Mouse (Mus musculus): ENCODE results near the gene Pmepa1. TPM values are rescaled to one million over a fixed set of nuclear protein-coding genes. Genes with fewer than 3 reads are reported as not detected.

Pmepa1 gene
- polyA plus RNA-seq, 1 experiment from 2014 or later: 1.2 TPM

- H3K9me3 ChIP-seq (ENCODE audit: control insufficient read depth, low read length): no peaks in the 10 kb centered on the region
- DNase-seq (ENCODE audit: low spot score) (no peak), ATAC-seq (replicated peaks; ENCODE audit: low FRiP score) (no peak)
- H3K27ac ChIP-seq (ENCODE audit: low read depth, low read length): no peak overlapping the region
- H3K9ac ChIP-seq (ENCODE audit: low read depth, low read length): no peak overlapping the region
- peaks cover 4% of the 10 kb centered on the region; the same call in 1 of the 2 replicates for H3K27me3 ChIP-seq (replicated peaks; ENCODE audit: control insufficient read depth, insufficient read depth, low read length)
- 66% methylated on average over 28 of the region's 28 CpGs for WGBS
- no peaks in the 10 kb centered on the region for H3K4me1 ChIP-seq (replicated peaks; ENCODE audit: control insufficient read depth, insufficient read depth, low read length)
- no peak overlapping the region for H3K4me2 ChIP-seq
- H3K36me3 ChIP-seq (ENCODE audit: control insufficient read depth, insufficient read depth, low read length): no peaks in the 10 kb centered on the region
- H3K4me3 ChIP-seq (ENCODE audit: low read depth, low read length): no peak overlapping the region
Measured at GRCm38 (mm10) chr2:173300663-173301630, 24.6 kb upstream of the Pmepa1 start.

- no peaks in the 10 kb centered on the region for H3K4me1 ChIP-seq (replicated peaks; ENCODE audit: control insufficient read depth, insufficient read depth, low read length)
- WGBS: 83% methylated on average over 9 of the region's 9 CpGs
- ATAC-seq (replicated peaks; ENCODE audit: low FRiP score): no peak
- H3K4me2 ChIP-seq: no peak overlapping the region
- H3K27me3 ChIP-seq (replicated peaks; ENCODE audit: control insufficient read depth, insufficient read depth, low read length): no peaks in the 10 kb centered on the region
- H3K9ac ChIP-seq (ENCODE audit: low read depth, low read length): no peak overlapping the region
- no peak for DNase-seq (ENCODE audit: low spot score)
- H3K36me3 ChIP-seq (ENCODE audit: control insufficient read depth, insufficient read depth, low read length): no peaks in the 10 kb centered on the region
- H3K9me3 ChIP-seq (ENCODE audit: control insufficient read depth, low read length): no peaks in the 10 kb centered on the region
- no peak overlapping the region for H3K27ac ChIP-seq (ENCODE audit: low read depth, low read length)
- H3K4me3 ChIP-seq (ENCODE audit: low read depth, low read length): no peak overlapping the region
Measured at GRCm38 (mm10) chr2:173296408-173296807, 20.1 kb upstream of the Pmepa1 start.

- H3K4me2 ChIP-seq: no peak overlapping the region
- H3K9ac ChIP-seq (ENCODE audit: low read depth, low read length): no peak overlapping the region
- H3K9me3 ChIP-seq (ENCODE audit: control insufficient read depth, low read length): no peaks in the 10 kb centered on the region
- no peaks in the 10 kb centered on the region for H3K4me1 ChIP-seq (replicated peaks; ENCODE audit: control insufficient read depth, insufficient read depth, low read length)
- H3K27ac ChIP-seq (ENCODE audit: low read depth, low read length): no peak overlapping the region
- no peak overlapping the region for H3K4me3 ChIP-seq (ENCODE audit: low read depth, low read length)
- DNase-seq (ENCODE audit: low spot score) (no peak), ATAC-seq (replicated peaks; ENCODE audit: low FRiP score) (no peak)
- H3K36me3 ChIP-seq (ENCODE audit: control insufficient read depth, insufficient read depth, low read length): no peaks in the 10 kb centered on the region
- 66% methylated on average over 6 of the region's 6 CpGs for WGBS
- H3K27me3 ChIP-seq (replicated peaks; ENCODE audit: control insufficient read depth, insufficient read depth, low read length): no peaks in the 10 kb centered on the region
Measured at GRCm38 (mm10) chr2:173293042-173293441, 16.7 kb upstream of the Pmepa1 start.

- Histone ChIP-seq H3K4me1 (replicated peaks; ENCODE audit: control insufficient read depth, insufficient read depth, low read length) (no peaks in the 10 kb centered on the region), H3K4me2 (no peak overlapping the region), H3K9ac (ENCODE audit: low read depth, low read length) (no peak overlapping the region), H3K9me3 (ENCODE audit: control insufficient read depth, low read length) (no peaks in the 10 kb centered on the region), H3K4me3 (ENCODE audit: low read depth, low read length) (no peak overlapping the region), H3K36me3 (ENCODE audit: control insufficient read depth, insufficient read depth, low read length) (no peaks in the 10 kb centered on the region), H3K27ac (ENCODE audit: low read depth, low read length) (no peak overlapping the region), H3K27me3 (replicated peaks; ENCODE audit: control insufficient read depth, insufficient read depth, low read length) (no peaks in the 10 kb centered on the region)
- DNase-seq (ENCODE audit: low spot score) (no peak), ATAC-seq (replicated peaks; ENCODE audit: low FRiP score) (no peak)
- 85% methylated on average over 2 of the region's 2 CpGs for whole genome bisulfite sequencing
Measured at GRCm38 (mm10) chr2:173292551-173292950, 16.2 kb upstream of the Pmepa1 start.

GRCm38 (mm10) chr2:173290981-173291380, 14.6 kb upstream of the Pmepa1 start:
- ATAC-seq (replicated peaks; ENCODE audit: low FRiP score): no peak
- Histone ChIP-seq H3K4me3 (ENCODE audit: low read depth, low read length) (no peak overlapping the region), H3K9ac (ENCODE audit: low read depth, low read length) (no peak overlapping the region), H3K4me1 (replicated peaks; ENCODE audit: control insufficient read depth, insufficient read depth, low read length) (no peaks in the 10 kb centered on the region), H3K9me3 (ENCODE audit: control insufficient read depth, low read length) (no peaks in the 10 kb centered on the region), H3K27me3 (replicated peaks; ENCODE audit: control insufficient read depth, insufficient read depth, low read length) (no peaks in the 10 kb centered on the region), H3K4me2 (no peak overlapping the region), H3K27ac (ENCODE audit: low read depth, low read length) (no peak overlapping the region), H3K36me3 (ENCODE audit: control insufficient read depth, insufficient read depth, low read length) (no peaks in the 10 kb centered on the region)
- no peak for DNase-seq (ENCODE audit: low spot score)
- 89% methylated on average over 11 of the region's 11 CpGs for WGBS

- DNase-seq (ENCODE audit: low spot score): no peak
- Histone ChIP-seq H3K9me3 (ENCODE audit: control insufficient read depth, low read length) (no peaks in the 10 kb centered on the region), H3K27me3 (replicated peaks; ENCODE audit: control insufficient read depth, insufficient read depth, low read length) (no peaks in the 10 kb centered on the region), H3K27ac (ENCODE audit: low read depth, low read length) (no peak overlapping the region), H3K36me3 (ENCODE audit: control insufficient read depth, insufficient read depth, low read length) (no peaks in the 10 kb centered on the region), H3K4me2 (no peak overlapping the region), H3K9ac (ENCODE audit: low read depth, low read length) (no peak overlapping the region), H3K4me1 (replicated peaks; ENCODE audit: control insufficient read depth, insufficient read depth, low read length) (no peaks in the 10 kb centered on the region), H3K4me3 (ENCODE audit: low read depth, low read length) (no peak overlapping the region)
- ATAC-seq (replicated peaks; ENCODE audit: low FRiP score): no peak
- 54% methylated on average over 3 of the region's 3 CpGs for WGBS
Measured at GRCm38 (mm10) chr2:173289928-173290327, 13.6 kb upstream of the Pmepa1 start.

- DNase-seq (ENCODE audit: low spot score) (no peak), ATAC-seq (replicated peaks; ENCODE audit: low FRiP score) (no peak)
- H3K9me3 ChIP-seq (ENCODE audit: control insufficient read depth, low read length): no peaks in the 10 kb centered on the region
- WGBS: 82% methylated on average over 12 of the region's 12 CpGs
- no peaks in the 10 kb centered on the region for H3K36me3 ChIP-seq (ENCODE audit: control insufficient read depth, insufficient read depth, low read length)
- H3K9ac ChIP-seq (ENCODE audit: low read depth, low read length): no peak overlapping the region
- H3K4me2 ChIP-seq: no peak overlapping the region
- H3K27me3 ChIP-seq (replicated peaks; ENCODE audit: control insufficient read depth, insufficient read depth, low read length): no peaks in the 10 kb centered on the region
- no peaks in the 10 kb centered on the region for H3K4me1 ChIP-seq (replicated peaks; ENCODE audit: control insufficient read depth, insufficient read depth, low read length)
- no peak overlapping the region for H3K4me3 ChIP-seq (ENCODE audit: low read depth, low read length)
- H3K27ac ChIP-seq (ENCODE audit: low read depth, low read length): no peak overlapping the region
Measured at GRCm38 (mm10) chr2:173285816-173286538, 9.6 kb upstream of the Pmepa1 start.

- H3K9me3 ChIP-seq (ENCODE audit: control insufficient read depth, low read length): no peaks in the 10 kb centered on the region
- WGBS: 69% methylated on average over 6 of the region's 6 CpGs
- ATAC-seq (replicated peaks; ENCODE audit: low FRiP score) (no peak), DNase-seq (ENCODE audit: low spot score) (no peak)
- H3K36me3 ChIP-seq (ENCODE audit: control insufficient read depth, insufficient read depth, low read length): no peaks in the 10 kb centered on the region
- H3K27ac ChIP-seq (ENCODE audit: low read depth, low read length): no peak overlapping the region
- no peak overlapping the region for H3K9ac ChIP-seq (ENCODE audit: low read depth, low read length)
- no peak overlapping the region for H3K4me3 ChIP-seq (ENCODE audit: low read depth, low read length)
- H3K27me3 ChIP-seq (replicated peaks; ENCODE audit: control insufficient read depth, insufficient read depth, low read length): no peaks in the 10 kb centered on the region; the same call in 1 of the 2 replicates
- no peak overlapping the region for H3K4me2 ChIP-seq
- no peaks in the 10 kb centered on the region for H3K4me1 ChIP-seq (replicated peaks; ENCODE audit: control insufficient read depth, insufficient read depth, low read length)
Measured at GRCm38 (mm10) chr2:173284771-173285170, 8.4 kb upstream of the Pmepa1 start.
